ENCODE assay signal across 18 mouse cellular contexts in the genomic region with DNA sequence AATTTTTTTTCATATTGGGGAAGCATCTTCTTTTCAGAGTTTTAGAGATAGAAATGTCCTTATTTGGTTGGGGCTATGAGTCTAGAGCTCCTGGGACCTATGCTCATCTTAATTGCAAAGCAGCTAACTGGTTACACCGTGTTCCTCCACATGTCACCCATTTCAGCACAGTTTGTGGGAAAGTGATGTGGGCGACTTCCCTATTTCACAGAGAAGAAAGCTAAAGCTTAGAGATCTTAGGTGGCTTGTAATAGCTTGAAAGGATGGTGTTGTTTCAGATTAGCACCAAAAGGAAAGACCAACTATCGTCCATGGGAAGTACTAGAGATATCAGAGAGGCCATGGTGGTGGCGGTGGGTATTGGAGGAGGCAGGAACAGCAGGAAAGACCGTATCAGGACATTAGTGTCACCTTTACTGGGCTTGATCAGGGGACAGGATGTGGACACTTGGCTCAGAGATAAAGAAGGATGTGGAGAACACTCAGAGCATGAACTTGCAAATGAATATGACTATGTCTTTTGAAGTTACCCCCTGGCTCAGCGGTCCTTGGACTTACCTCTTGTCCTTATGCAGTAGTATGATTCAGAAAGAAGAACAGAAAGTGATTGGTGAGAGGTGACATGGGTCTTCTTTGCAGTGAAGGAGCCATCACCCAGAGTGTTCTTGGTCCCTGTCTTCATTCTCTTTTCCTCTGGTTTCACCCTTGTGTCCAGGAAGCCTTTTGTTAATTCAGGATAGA.
DNase-seq lines count a peak whose midpoint lies in the region; ATAC-seq and TF ChIP-seq lines count a peak whose summit lies in the region.
"Had no signal": no experiment of that assay in that cellular context is flagged by ENCODE, and none has a peak within 500 bp of the region (broad histone marks: within the 10 kb centered on the region; RNA-seq: fewer than 3 reads in every experiment).

No protein-coding gene starts in this region.

- peaks cover 37% of the 10 kb centered on the region for H3K4me1 ChIP-seq in spleen, adult 2 months (ENCODE audit: control insufficient read depth, insufficient read depth, insufficient read length)
- H3K4me1 ChIP-seq in forebrain, embryonic 13.5 days, result no peaks in the 10 kb centered on the region
- no peaks in the 10 kb centered on the region for H3K4me1 ChIP-seq in hindbrain, embryonic 10.5 days (replicated peaks)
- 0 out of 2 replicates have a peak, but pooled peaks cover 3% of the 10 kb centered on the region for H3K4me1 ChIP-seq in forebrain, embryonic 10.5 days
- H3K4me1 ChIP-seq: heart, embryonic 10.5 days; limb, embryonic 13.5 days; midbrain, embryonic 12.5 days had no signal

- DNase-seq in left cerebral cortex, adult 9 months (ENCODE audit: low spot score in 2 of 2), result peak; percentile 4 to 11
- DNase-seq in left cerebral cortex, adult 8-10 months (ENCODE audit: low spot score in 2 of 2), result no peak
- peak; percentile 41 for DNase-seq in CD4-positive, CD25-positive, alpha-beta regulatory T cell, adult 2 months (ENCODE audit: low read depth, low spot score)
- DNase-seq in spleen, adult 2 months (ENCODE audit: low read depth in 1 of 2, low spot score in 2 of 2), result peak; percentile 56 to 77
- no peak for DNase-seq in hindbrain, embryonic 10.5 days (ENCODE audit: low spot score)
- no peak for DNase-seq in forebrain, embryonic 10.5 days (ENCODE audit: extremely low spot score, low spot score)
- DNase-seq: cerebellum, adult 2 months; embryo, embryonic 11 days; heart, postnatal 4 days; kidney, adult 11 months; kidney, postnatal 25 days; layer of hippocampus, postnatal 36 days; thymus, adult 18-20 months had no signal

- peak overlapping the region; percentile 94 for H3K27ac ChIP-seq in spleen, adult 2 months (ENCODE audit: insufficient read depth, low read length)
- no peak overlapping the region for H3K27ac ChIP-seq in forebrain, embryonic 13.5 days
- H3K27ac ChIP-seq in hindbrain, embryonic 10.5 days, result no peak overlapping the region
- H3K27ac ChIP-seq in forebrain, embryonic 10.5 days, result no peak overlapping the region
- H3K27ac ChIP-seq: heart, embryonic 10.5 days; limb, embryonic 13.5 days; midbrain, embryonic 12.5 days had no signal

- no peaks in the 10 kb centered on the region for H3K27me3 ChIP-seq in spleen, adult 2 months (ENCODE audit: control insufficient read depth, insufficient read depth, low read length)
- H3K27me3 ChIP-seq in forebrain, embryonic 13.5 days, result no peaks in the 10 kb centered on the region
- no peaks in the 10 kb centered on the region for H3K27me3 ChIP-seq in hindbrain, embryonic 10.5 days (ENCODE audit: insufficient read depth, poor library complexity, severe bottlenecking)
- no peaks in the 10 kb centered on the region for H3K27me3 ChIP-seq in forebrain, embryonic 10.5 days (ENCODE audit: poor library complexity, severe bottlenecking)
- H3K27me3 ChIP-seq: limb, embryonic 13.5 days; midbrain, embryonic 12.5 days had no signal

- H3K9ac ChIP-seq in forebrain, embryonic 13.5 days, result no peak overlapping the region
- H3K9ac ChIP-seq: limb, embryonic 13.5 days; midbrain, embryonic 12.5 days had no signal

- H3K36me3 ChIP-seq in spleen, adult 2 months (ENCODE audit: control insufficient read depth, insufficient read depth, low read length), result no peaks in the 10 kb centered on the region
- no peaks in the 10 kb centered on the region for H3K36me3 ChIP-seq in forebrain, embryonic 13.5 days (ENCODE audit: poor library complexity, severe bottlenecking)
- no peaks in the 10 kb centered on the region for H3K36me3 ChIP-seq in hindbrain, embryonic 10.5 days
- H3K36me3 ChIP-seq in forebrain, embryonic 10.5 days (replicated peaks), result no peaks in the 10 kb centered on the region
- H3K36me3 ChIP-seq: heart, embryonic 10.5 days; limb, embryonic 13.5 days; midbrain, embryonic 12.5 days had no signal

- TF ChIP-seq POLR2A in spleen, adult 2 months (IDR thresholded peaks at IDR 0.05; ENCODE audit: low read depth, low read length), result 0 out of 2 replicates have a peak, but pooled peaks have one; percentile 5

- H3K4me3 ChIP-seq in spleen, adult 2 months (ENCODE audit: extremely low read depth, insufficient read depth, insufficient read length), result no peak overlapping the region
- no peak overlapping the region for H3K4me3 ChIP-seq in forebrain, embryonic 13.5 days
- no peak overlapping the region for H3K4me3 ChIP-seq in hindbrain, embryonic 10.5 days
- H3K4me3 ChIP-seq in forebrain, embryonic 10.5 days, result no peak overlapping the region
- H3K4me3 ChIP-seq: heart, embryonic 10.5 days; limb, embryonic 13.5 days; midbrain, embryonic 12.5 days had no signal

- no peaks in the 10 kb centered on the region for H3K9me3 ChIP-seq in forebrain, embryonic 13.5 days (replicated peaks)
- no peaks in the 10 kb centered on the region for H3K9me3 ChIP-seq in hindbrain, embryonic 10.5 days
- H3K9me3 ChIP-seq in forebrain, embryonic 10.5 days, result no peaks in the 10 kb centered on the region
- H3K9me3 ChIP-seq: heart, embryonic 10.5 days; limb, embryonic 13.5 days; midbrain, embryonic 12.5 days had no signal

- TF ChIP-seq CTCF in spleen, adult 2 months (IDR thresholded peaks at IDR 0.05; ENCODE audit: extremely low read depth, insufficient read depth, insufficient read length, insufficient replicate concordance), result no peak

- no peak overlapping the region for H3K4me2 ChIP-seq in forebrain, embryonic 13.5 days
- H3K4me2 ChIP-seq: limb, embryonic 13.5 days; midbrain, embryonic 12.5 days had no signal

- ATAC-seq in inflammation-experienced regulatory T-cells, adult 6 months, result peak; percentile 89
- ATAC-seq in forebrain, embryonic 13.5 days, result no peak

- WGBS in spleen, adult 2 months, result 8% methylated on average over 6 of the region's 6 CpGs
- 90% methylated on average over 6 of the region's 6 CpGs for WGBS in forebrain, embryonic 13.5 days
- WGBS in hindbrain, embryonic 10.5 days, result 90% methylated on average over 6 of the region's 6 CpGs
- WGBS in forebrain, embryonic 10.5 days, result 92% methylated on average over 6 of the region's 6 CpGs

Comparison
In these comparisons a context has a peak if more than half of its experiments do, and no peak if none do; other contexts are left out.
1. DNase-seq: peak in left cerebral cortex, adult 9 months (2 of 2), CD4-positive, CD25-positive, alpha-beta regulatory T cell, adult 2 months (single experiment) and spleen, adult 2 months (2 of 2); none in left cerebral cortex, adult 8-10 months (0 of 2), hindbrain, embryonic 10.5 days (single experiment) and forebrain, embryonic 10.5 days (single experiment).